Mouse (Mus musculus): ENCODE data around the gene Bmpr1b. TPM values are rescaled to one million over a fixed set of nuclear protein-coding genes. Genes with fewer than 3 reads are reported as not detected.
"Not testable (repeated sequence)": the region's sequence is repeated elsewhere in the genome, so short reads cannot be mapped to it uniquely, and the experiment has no call there.

Bmpr1b gene
- polyA plus RNA-seq (2014; fragmentation: Nextera tagmentation; extraction: Ambion mirVana), result 2.1 TPM in 2 replicates

DNA sequence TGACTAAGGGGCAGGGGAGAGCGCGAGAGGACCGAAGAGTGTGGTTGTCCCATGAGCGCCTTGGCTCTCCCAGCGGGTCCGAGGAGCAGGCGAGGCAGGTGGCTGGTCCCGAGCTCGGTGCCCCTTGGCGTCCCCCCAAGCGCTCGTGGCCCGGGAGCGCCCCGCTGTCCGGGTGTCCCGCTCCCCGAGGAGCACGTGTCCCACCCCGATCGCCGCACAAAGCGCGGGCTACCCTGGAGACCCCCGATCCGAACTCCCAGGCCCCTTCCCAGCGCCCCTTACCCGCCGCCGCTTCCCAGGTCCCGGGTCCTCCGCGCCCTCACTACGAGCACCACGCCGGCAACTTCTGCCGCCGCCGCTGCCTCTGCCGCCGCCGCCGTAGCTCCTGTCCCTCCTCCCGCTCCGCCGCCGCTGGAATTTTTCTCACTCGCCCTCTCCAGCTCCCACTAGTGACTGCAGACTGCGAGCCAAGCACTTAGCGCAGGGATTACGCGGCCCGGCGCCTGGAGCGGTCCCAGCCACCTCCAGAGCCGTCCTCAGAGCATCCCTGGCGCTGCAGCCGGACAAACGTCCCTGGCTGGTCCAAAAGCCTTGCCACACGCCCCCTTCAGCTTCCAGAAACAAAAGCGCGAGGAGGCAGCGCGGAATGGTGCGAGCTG, at the start of gene Bmpr1b:
TSS of gene Bmpr1b (minus strand) at position 563 of the 659 bp plus-strand sequence.
- ATAC-seq (replicated peaks; ENCODE audit: low FRiP score, low TSS enrichment, low read depth) (peak; percentile 80), DNase-seq (ENCODE audit: low spot score) (peak; percentile 87)
- H3K36me3 ChIP-seq (ENCODE audit: control insufficient read depth, insufficient read depth, low read length), result no peaks in the 10 kb centered on the region
- H3K4me1 ChIP-seq (replicated peaks; ENCODE audit: control insufficient read depth, insufficient read depth, low read length), result no peaks in the 10 kb centered on the region; the same call in 1 of the 2 replicates
- H3K4me2 ChIP-seq (ENCODE audit: low read length), result peak within 1 kb of the TSS; percentile 95
- WGBS, result under 1% methylated on average over 54 of the region's 65 CpGs
- H3K4me3 ChIP-seq (ENCODE audit: low read depth, low read length), result peak within 1 kb of the TSS; percentile 54
- H3K27ac ChIP-seq (ENCODE audit: low read depth), result no peak within 1 kb of the TSS
- peaks cover 11% of the 10 kb centered on the region for H3K27me3 ChIP-seq (replicated peaks; ENCODE audit: control insufficient read depth, insufficient read depth, low read length)
- peak within 1 kb of the TSS; percentile 53 for H3K9ac ChIP-seq (ENCODE audit: low read length)
- H3K9me3 ChIP-seq (ENCODE audit: control insufficient read depth, low read length), result no peaks in the 10 kb centered on the region

DNA sequence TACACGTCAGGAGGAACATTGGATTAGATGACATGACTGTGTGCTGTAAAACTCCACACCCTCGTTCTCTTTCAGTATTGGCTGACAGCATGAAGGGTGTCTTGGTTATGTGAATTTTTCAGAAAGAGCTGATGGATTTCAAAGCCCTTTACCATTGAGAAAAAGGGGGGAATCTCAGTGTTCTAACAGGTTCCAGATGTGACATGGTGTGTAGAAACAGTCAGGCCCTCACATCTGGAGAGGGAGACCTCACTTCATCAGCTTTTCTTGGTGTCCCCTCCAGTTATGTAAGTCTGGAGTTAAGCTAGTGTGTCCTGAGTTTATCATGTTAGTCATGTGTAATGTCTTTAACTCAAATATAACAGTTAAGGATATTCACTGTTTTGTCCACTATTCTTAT, 43.6 kb upstream of the Bmpr1b start:
- no peak for ATAC-seq (replicated peaks; ENCODE audit: low FRiP score, low TSS enrichment, low read depth)
- no peak overlapping the region for H3K27ac ChIP-seq (ENCODE audit: low read depth)
- H3K4me2 ChIP-seq (ENCODE audit: low read length), result no peak overlapping the region
- no peaks in the 10 kb centered on the region for H3K27me3 ChIP-seq (replicated peaks; ENCODE audit: control insufficient read depth, insufficient read depth, low read length)
- no peaks in the 10 kb centered on the region for H3K36me3 ChIP-seq (ENCODE audit: control insufficient read depth, insufficient read depth, low read length)
- H3K9ac ChIP-seq (ENCODE audit: low read length), result no peak overlapping the region
- no peak overlapping the region for H3K4me3 ChIP-seq (ENCODE audit: low read depth, low read length)
- WGBS, result 69% methylated on average over 2 of the region's 2 CpGs
- no peaks in the 10 kb centered on the region for H3K9me3 ChIP-seq (ENCODE audit: control insufficient read depth, low read length)
- no peaks in the 10 kb centered on the region for H3K4me1 ChIP-seq (replicated peaks; ENCODE audit: control insufficient read depth, insufficient read depth, low read length)
- DNase-seq (ENCODE audit: low spot score), result no peak

DNA sequence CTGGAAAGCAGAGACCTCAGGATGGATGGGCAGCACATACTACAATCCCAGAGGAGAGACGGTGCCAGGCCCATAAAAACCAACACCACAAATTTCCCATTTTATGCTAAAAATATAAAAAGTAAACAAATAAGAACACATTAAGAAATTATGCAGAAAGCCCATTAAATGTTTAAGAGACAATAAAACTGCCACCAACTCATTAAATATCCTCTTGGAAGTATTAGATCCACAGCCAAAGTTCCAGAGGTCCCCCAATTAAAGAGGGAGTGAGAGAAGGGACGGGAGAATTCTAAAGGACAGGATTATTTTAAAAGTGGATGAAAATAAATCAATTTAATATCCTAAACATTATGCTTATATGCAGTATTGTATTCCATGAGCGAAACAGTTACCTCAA, 43.0 kb upstream of the Bmpr1b start:
- H3K9me3 ChIP-seq (ENCODE audit: control insufficient read depth, low read length), result no peaks in the 10 kb centered on the region
- H3K36me3 ChIP-seq (ENCODE audit: control insufficient read depth, insufficient read depth, low read length), result no peaks in the 10 kb centered on the region
- no peaks in the 10 kb centered on the region for H3K4me1 ChIP-seq (replicated peaks; ENCODE audit: control insufficient read depth, insufficient read depth, low read length)
- DNase-seq (ENCODE audit: low spot score) (no peak), ATAC-seq (replicated peaks; ENCODE audit: low FRiP score, low TSS enrichment, low read depth) (no peak)
- H3K4me3 ChIP-seq (ENCODE audit: low read depth, low read length), result no peak overlapping the region
- no peak overlapping the region for H3K9ac ChIP-seq (ENCODE audit: low read length)
- no peak overlapping the region for H3K4me2 ChIP-seq (ENCODE audit: low read length)
- WGBS, result 73% methylated on average over 3 of the region's 3 CpGs
- H3K27ac ChIP-seq (ENCODE audit: low read depth), result no peak overlapping the region
- no peaks in the 10 kb centered on the region for H3K27me3 ChIP-seq (replicated peaks; ENCODE audit: control insufficient read depth, insufficient read depth, low read length)

DNA sequence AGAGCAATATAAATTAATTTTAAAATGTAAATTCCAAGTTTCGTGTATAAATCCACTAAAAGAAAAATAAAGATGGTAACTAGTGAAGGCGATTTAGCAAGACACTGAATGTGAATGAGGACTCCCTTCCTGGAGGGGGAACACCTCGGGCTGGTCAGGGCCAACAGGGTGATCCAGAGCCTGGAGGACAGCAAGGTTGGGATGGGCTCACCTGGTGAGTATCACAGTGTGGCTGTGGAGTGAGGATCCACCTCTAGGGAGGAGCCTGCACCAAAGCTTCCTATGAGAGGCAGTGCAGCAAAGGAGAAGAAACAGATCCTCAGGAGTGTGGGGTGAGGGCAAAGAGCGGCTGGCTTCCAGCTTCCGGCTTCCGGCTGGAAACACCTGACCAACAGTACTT, 40.8 kb upstream of the Bmpr1b start:
- 61% methylated on average over 6 of the region's 6 CpGs for WGBS
- no peak for ATAC-seq (replicated peaks; ENCODE audit: low FRiP score, low TSS enrichment, low read depth)

DNA sequence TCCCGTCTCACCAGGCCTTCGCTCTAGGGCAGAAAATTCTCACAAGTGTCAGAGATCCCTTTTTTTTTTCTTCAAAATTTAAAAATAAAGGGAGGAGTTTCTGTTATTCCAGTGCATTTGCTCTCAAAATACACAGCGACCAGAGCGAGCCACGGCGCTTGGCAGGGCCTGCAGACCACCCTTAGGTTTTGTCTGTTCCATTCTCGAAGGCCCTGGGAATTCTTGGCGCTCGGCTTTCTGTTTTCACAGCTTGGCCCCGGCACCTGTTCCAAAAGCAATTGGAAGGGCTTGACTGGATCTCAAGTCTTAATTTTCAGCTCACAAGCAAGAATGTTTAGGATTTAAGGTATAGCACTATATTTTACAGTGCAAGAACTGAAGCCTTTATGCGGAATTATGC, 39.8 kb upstream of the Bmpr1b start:
- Histone ChIP-seq H3K27me3 (replicated peaks; ENCODE audit: control insufficient read depth, insufficient read depth, low read length) (no peaks in the 10 kb centered on the region), H3K9ac (ENCODE audit: low read length) (no peak overlapping the region), H3K36me3 (ENCODE audit: control insufficient read depth, insufficient read depth, low read length) (no peaks in the 10 kb centered on the region), H3K4me3 (ENCODE audit: low read depth, low read length) (no peak overlapping the region), H3K4me1 (replicated peaks; ENCODE audit: control insufficient read depth, insufficient read depth, low read length) (no peaks in the 10 kb centered on the region), H3K9me3 (ENCODE audit: control insufficient read depth, low read length) (no peaks in the 10 kb centered on the region), H3K4me2 (ENCODE audit: low read length) (no peak overlapping the region), H3K27ac (ENCODE audit: low read depth) (no peak overlapping the region)
- 90% methylated on average over 11 of the region's 11 CpGs for WGBS
- no peak for ATAC-seq (replicated peaks; ENCODE audit: low FRiP score, low TSS enrichment, low read depth)
- no peak for DNase-seq (ENCODE audit: low spot score)

More for the DNA sequence above, 40.8 kb upstream of the Bmpr1b start:
- Histone ChIP-seq H3K4me3 (ENCODE audit: low read depth, low read length) (no peak overlapping the region), H3K9me3 (ENCODE audit: control insufficient read depth, low read length) (no peaks in the 10 kb centered on the region), H3K27me3 (replicated peaks; ENCODE audit: control insufficient read depth, insufficient read depth, low read length) (no peaks in the 10 kb centered on the region), H3K4me2 (ENCODE audit: low read length) (no peak overlapping the region), H3K9ac (ENCODE audit: low read length) (no peak overlapping the region), H3K4me1 (replicated peaks; ENCODE audit: control insufficient read depth, insufficient read depth, low read length) (no peaks in the 10 kb centered on the region), H3K27ac (ENCODE audit: low read depth) (no peak overlapping the region), H3K36me3 (ENCODE audit: control insufficient read depth, insufficient read depth, low read length) (no peaks in the 10 kb centered on the region)
- DNase-seq (ENCODE audit: low spot score), result no peak

DNA sequence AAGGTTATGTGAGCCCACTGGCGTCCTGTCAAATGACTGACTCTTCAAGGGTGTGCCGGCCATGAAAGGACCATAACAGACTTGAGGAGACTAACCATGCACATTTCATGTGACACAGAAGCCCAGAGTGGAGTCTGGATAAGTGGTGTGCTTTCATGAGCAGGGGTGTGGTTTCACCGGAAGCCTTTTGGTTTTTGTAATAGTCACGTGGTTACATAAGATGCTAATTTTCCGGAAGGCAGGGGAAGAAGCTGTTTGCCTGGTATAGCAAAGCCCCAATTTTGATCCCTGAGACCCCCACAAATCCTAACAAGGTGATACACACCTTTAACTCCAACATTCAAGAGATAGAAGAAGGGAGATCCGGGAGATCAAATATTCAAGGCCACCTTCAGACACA, 38.3 kb upstream of the Bmpr1b start:
- Histone ChIP-seq H3K9ac (ENCODE audit: low read length) (no peak overlapping the region), H3K36me3 (ENCODE audit: control insufficient read depth, insufficient read depth, low read length) (no peaks in the 10 kb centered on the region), H3K4me2 (ENCODE audit: low read length) (no peak overlapping the region), H3K4me3 (ENCODE audit: low read depth, low read length) (no peak overlapping the region), H3K27me3 (replicated peaks; ENCODE audit: control insufficient read depth, insufficient read depth, low read length) (no peaks in the 10 kb centered on the region), H3K9me3 (ENCODE audit: control insufficient read depth, low read length) (no peaks in the 10 kb centered on the region), H3K4me1 (replicated peaks; ENCODE audit: control insufficient read depth, insufficient read depth, low read length) (no peaks in the 10 kb centered on the region), H3K27ac (ENCODE audit: low read depth) (no peak overlapping the region)
- DNase-seq (ENCODE audit: low spot score), result no peak
- no peak for ATAC-seq (replicated peaks; ENCODE audit: low FRiP score, low TSS enrichment, low read depth)
- WGBS, result 86% methylated on average over 6 of the region's 6 CpGs

DNA sequence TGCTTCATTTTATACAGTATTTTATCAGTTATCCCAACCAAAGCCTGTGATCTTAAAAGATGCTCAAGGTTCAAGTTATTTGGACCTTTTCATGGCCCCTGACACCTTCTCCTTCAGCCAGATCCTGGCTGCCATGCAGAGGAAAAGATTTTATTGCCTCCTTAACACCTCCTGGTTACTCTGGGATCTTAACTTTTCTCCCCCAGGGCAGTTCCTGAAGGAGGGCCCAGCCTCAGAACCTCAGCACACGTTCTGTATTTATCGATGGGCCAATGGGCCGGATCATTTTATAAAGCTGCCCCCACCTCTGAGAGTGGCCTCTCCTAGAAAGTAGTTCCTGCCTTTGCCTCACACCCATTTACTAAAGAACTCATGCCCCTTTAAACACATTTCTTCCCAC, 37.1 kb upstream of the Bmpr1b start:
- H3K9ac ChIP-seq (ENCODE audit: low read length), result no peak overlapping the region
- 70% methylated on average over 3 of the region's 3 CpGs for WGBS
- H3K4me3 ChIP-seq (ENCODE audit: low read depth, low read length), result no peak overlapping the region
- H3K4me1 ChIP-seq (replicated peaks; ENCODE audit: control insufficient read depth, insufficient read depth, low read length), result no peaks in the 10 kb centered on the region
- no peaks in the 10 kb centered on the region for H3K27me3 ChIP-seq (replicated peaks; ENCODE audit: control insufficient read depth, insufficient read depth, low read length)
- H3K27ac ChIP-seq (ENCODE audit: low read depth), result no peak overlapping the region
- DNase-seq (ENCODE audit: low spot score) (no peak), ATAC-seq (replicated peaks; ENCODE audit: low FRiP score, low TSS enrichment, low read depth) (no peak)
- no peaks in the 10 kb centered on the region for H3K9me3 ChIP-seq (ENCODE audit: control insufficient read depth, low read length)
- H3K36me3 ChIP-seq (ENCODE audit: control insufficient read depth, insufficient read depth, low read length), result no peaks in the 10 kb centered on the region
- no peak overlapping the region for H3K4me2 ChIP-seq (ENCODE audit: low read length)

DNA sequence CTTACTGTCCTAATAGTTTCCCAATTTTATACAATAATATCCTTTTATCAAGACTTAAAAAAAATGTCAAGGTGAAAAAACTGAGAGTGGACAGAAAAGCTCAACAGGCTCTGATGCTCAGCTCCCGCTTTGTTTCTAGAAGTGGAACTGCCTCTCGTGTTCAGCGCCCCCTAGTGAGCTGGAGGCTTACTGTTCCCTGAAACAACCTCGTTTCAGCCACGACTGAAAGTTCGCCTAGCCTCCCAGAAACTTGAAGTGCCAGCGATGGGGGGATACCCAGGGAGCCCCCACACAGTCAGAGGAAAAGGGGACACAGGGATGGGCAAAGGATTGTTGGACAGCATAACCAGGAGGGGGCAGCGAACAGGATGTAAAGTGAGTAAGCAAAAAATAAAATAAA, 26.9 kb upstream of the Bmpr1b start:
- no peaks in the 10 kb centered on the region for H3K9me3 ChIP-seq (ENCODE audit: control insufficient read depth, low read length)
- no peaks in the 10 kb centered on the region for H3K4me1 ChIP-seq (replicated peaks; ENCODE audit: control insufficient read depth, insufficient read depth, low read length)
- H3K27ac ChIP-seq (ENCODE audit: low read depth), result no peak overlapping the region
- no peak overlapping the region for H3K4me2 ChIP-seq (ENCODE audit: low read length)
- ATAC-seq (replicated peaks; ENCODE audit: low FRiP score, low TSS enrichment, low read depth) (no peak), DNase-seq (ENCODE audit: low spot score) (no peak)
- no peaks in the 10 kb centered on the region for H3K27me3 ChIP-seq (replicated peaks; ENCODE audit: control insufficient read depth, insufficient read depth, low read length)
- H3K4me3 ChIP-seq (ENCODE audit: low read depth, low read length), result no peak overlapping the region
- no peak overlapping the region for H3K9ac ChIP-seq (ENCODE audit: low read length)
- no peaks in the 10 kb centered on the region for H3K36me3 ChIP-seq (ENCODE audit: control insufficient read depth, insufficient read depth, low read length)
- WGBS, result 89% methylated on average over 8 of the region's 8 CpGs

DNA sequence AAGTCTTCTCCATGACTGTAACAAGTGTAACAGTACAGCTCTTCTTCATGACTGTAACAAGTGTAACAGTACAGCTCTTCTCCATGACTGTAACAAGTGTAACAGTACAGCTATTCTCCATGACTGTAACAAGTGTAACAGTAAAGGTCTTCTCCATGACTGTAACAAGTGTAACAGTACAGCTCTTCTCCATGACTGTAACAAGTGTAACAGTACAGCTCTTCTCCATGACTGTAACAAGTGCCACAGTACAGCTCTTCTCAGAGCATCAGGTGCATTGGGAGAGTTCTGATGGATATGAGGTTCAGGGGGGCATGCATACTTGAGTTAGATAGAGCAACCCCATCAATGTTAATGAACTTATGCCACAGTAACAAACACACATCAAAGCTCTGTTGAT, 22.4 kb upstream of the Bmpr1b start:
- not testable (repeated sequence) for H3K27me3 ChIP-seq (replicated peaks; ENCODE audit: control insufficient read depth, insufficient read depth, low read length); H3K36me3 ChIP-seq (ENCODE audit: control insufficient read depth, insufficient read depth, low read length); H3K9me3 ChIP-seq (ENCODE audit: control insufficient read depth, low read length); H3K4me2 ChIP-seq (ENCODE audit: low read length); H3K4me1 ChIP-seq (replicated peaks; ENCODE audit: control insufficient read depth, insufficient read depth, low read length); ATAC-seq (replicated peaks; ENCODE audit: low FRiP score, low TSS enrichment, low read depth); H3K27ac ChIP-seq (ENCODE audit: low read depth); H3K4me3 ChIP-seq (ENCODE audit: low read depth, low read length); H3K9ac ChIP-seq (ENCODE audit: low read length); DNase-seq (ENCODE audit: low spot score)

Data from intestine, embryonic 14.5 days (tissue).